Mouse (Mus musculus) erythroblast, embryonic 14.5 days (primary cell): ENCODE data around the gene Ccr4. TPM values are rescaled to one million over a fixed set of nuclear protein-coding genes. Genes with fewer than 3 reads are reported as not detected.

Experiments used
- H3K27me3 ChIP-seq: 2 replicates; pipeline ENCODE4 v1.6.1; 2012; ENCODE audit warnings: inconsistent platforms; ENCODE audit not compliant: control insufficient read depth
- H3K36me3 ChIP-seq: 2 replicates; pipeline ENCODE4 v1.6.1; 2012; ENCODE audit warnings: mild to moderate bottlenecking, inconsistent platforms; ENCODE audit not compliant: control insufficient read depth
- H3K4me1 ChIP-seq: 2 replicates; pipeline ENCODE4 v1.6.1; 2012; ENCODE audit warnings: inconsistent platforms; ENCODE audit not compliant: control insufficient read depth
- H3K4me3 ChIP-seq: replicated peaks from 2 replicates; pipeline ENCODE3; 2012; ENCODE audit warnings: moderate library complexity, mild to moderate bottlenecking, inconsistent platforms
- H3K9me3 ChIP-seq: 2 replicates; pipeline ENCODE4 v1.6.1; 2012; ENCODE audit warnings: low read length, inconsistent platforms, mixed read lengths; ENCODE audit not compliant: control insufficient read depth
- GATA1 ChIP-seq: IDR thresholded peaks from 2 replicates; pipeline ENCODE4 v1.6.1; 2012; ENCODE audit warnings: low read length, inconsistent platforms, mixed read lengths
- TAL1 ChIP-seq: IDR thresholded peaks from 3 replicates; pipeline ENCODE4 v1.6.1; 2012; ENCODE audit warnings: low read length, inconsistent platforms, mixed read lengths
- polyA plus RNA-seq: library from polyadenylated mRNA; stranded (reverse); fragments of >175 nt; gene quantifications from 2 replicates; pipeline ENCODE4 v1.2.3, GENCODE M21; 2012

The Ccr4 gene
- polyA plus RNA-seq, 1 experiment = not detected

DNA sequence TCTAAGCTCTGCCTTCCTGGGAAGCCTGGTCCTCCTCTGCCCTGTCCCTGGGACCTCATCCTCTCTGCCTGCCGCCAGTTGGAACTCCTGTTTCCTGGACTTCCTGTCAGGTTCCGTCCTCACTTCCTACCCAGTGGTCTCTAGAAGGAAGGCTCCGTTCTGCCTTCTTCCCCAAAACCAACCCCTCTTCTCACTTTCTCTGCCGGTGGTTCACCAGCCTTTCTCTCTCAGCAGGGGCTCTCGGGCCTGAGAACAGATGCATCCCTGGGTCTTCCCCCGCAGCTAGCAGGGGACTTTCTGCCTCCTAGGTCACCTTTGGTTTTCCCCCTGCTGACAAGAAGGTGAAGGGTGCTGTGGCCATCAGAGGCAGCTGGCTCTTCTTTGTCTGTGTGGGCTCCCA, 39.3 kb downstream of the Ccr4 start:
- TF ChIP-seq TAL1 (no peak), GATA1 (no peak)
- Histone ChIP-seq H3K27me3 (no peaks in the 10 kb centered on the region), H3K9me3 (no peaks in the 10 kb centered on the region), H3K4me1 (peaks cover 28% of the 10 kb centered on the region), H3K36me3 (peaks cover 2% of the 10 kb centered on the region; the same call in 1 of the 2 replicates), H3K4me3 (no peak overlapping the region)

DNA sequence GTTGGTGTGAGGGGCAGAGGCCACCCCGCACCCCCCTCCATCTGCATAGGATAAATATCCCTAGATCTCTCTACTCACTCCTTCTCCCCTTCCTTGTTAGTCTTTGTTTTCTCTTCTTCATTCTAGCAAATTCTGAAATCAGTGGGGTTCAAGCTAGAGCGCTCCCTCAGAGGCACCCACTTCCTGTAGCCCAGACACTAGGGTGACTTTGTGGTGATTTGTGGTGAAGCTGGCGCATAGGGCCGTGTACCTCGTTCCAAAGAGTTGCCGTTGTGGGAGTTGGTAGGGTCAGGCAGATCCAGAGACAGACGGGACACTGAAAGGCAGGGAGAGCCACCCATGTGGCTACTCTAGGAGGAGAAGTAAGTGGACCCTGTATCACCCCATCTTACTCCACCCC, 42.1 kb downstream of the Ccr4 start:
- Histone ChIP-seq H3K4me3 (no peak overlapping the region), H3K9me3 (no peaks in the 10 kb centered on the region), H3K27me3 (no peaks in the 10 kb centered on the region), H3K4me1 (peaks cover 15% of the 10 kb centered on the region), H3K36me3 (peaks cover 2% of the 10 kb centered on the region; the same call in 1 of the 2 replicates)
- TF ChIP-seq TAL1 = no peak
- no peak for TF ChIP-seq GATA1

DNA sequence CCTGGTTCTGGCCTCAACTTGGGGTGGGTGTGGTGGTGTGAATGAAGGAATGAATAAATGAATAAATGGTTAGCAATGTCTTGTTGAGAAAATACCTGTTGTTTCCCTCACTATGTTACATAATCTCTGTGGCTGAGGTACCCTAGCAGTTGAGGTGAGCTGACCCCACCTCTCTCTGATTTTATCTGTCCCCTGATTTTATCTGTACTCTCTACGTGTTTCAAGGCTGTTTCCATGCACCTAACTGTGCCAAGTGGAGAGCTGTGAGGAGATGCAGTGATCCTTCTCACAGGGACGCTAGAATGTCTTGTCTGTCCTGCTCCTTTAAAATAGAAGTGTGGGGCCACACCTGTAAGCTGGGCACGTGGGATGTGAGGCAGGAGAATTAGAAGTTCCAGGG, 46.3 kb downstream of the Ccr4 start:
- Histone ChIP-seq H3K27me3 (no peaks in the 10 kb centered on the region), H3K36me3 (no peaks in the 10 kb centered on the region; the same call in 1 of the 2 replicates), H3K4me3 (no peak overlapping the region), H3K9me3 (no peaks in the 10 kb centered on the region), H3K4me1 (no peaks in the 10 kb centered on the region)
- TF ChIP-seq GATA1 (no peak), TAL1 (no peak)

DNA sequence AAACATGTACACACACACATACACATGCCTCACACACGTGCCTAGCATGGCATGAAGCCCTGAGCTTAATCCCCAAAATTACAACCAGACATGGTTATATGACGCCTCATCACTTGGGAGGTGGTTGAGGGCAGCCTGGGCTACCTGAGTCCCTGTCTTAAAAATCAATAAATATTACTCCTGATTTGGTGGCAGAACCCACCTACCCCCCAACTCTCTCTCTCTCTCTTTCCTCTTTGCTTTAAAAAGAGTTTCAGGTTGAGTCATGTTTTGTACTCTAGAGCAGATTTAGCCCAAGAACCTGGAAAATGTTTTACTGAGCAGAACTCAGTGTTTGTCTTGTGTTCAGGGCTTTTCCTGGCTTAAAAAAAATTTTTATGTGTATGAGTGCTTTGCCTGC, 49.3 kb downstream of the Ccr4 start:
- Histone ChIP-seq H3K9me3 (no peaks in the 10 kb centered on the region), H3K27me3 (no peaks in the 10 kb centered on the region), H3K4me1 (no peaks in the 10 kb centered on the region), H3K36me3 (no peaks in the 10 kb centered on the region; the same call in 1 of the 2 replicates), H3K4me3 (no peak overlapping the region)
- no peak for TF ChIP-seq TAL1
- TF ChIP-seq GATA1 = no peak

DNA sequence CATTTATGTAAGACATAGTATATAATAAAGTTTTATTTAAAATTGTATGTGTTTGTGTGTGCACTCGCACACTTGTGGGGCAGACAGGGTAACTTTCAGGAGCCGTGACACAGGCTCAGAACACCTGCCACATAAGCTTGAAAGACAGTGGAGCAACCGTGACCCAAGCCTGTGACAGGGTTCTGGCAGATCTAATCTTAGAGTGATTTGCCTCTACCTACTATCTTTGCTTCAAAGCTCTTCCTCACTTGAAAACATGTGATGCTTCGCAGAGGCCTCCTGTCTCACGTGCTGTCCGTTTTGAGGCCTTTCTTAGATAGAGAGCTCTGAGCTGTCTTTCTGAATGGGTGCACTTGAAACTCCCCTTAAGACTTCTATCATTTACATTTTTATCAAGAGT, 52.3 kb downstream of the Ccr4 start:
- H3K36me3 ChIP-seq = no peaks in the 10 kb centered on the region

DNA sequence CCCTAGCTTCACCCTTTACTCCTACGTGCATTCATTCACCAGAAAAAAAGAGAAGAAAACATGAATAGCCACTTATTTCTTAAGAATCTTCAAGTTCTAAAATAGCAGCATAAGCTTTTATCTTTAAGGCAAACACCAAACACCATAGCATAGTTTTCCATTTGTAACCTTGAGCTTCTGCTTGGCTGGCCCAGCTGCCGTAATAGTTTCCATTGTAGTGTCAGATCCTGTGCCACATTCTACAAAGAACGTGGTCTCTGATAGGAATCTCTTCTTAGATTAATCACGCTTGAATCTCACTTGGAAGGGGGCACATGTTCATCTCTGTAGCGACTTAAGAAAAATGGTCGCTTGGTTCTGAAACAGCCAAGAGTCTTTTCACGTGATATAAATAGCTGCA, 53.1 kb downstream of the Ccr4 start:
- TF ChIP-seq GATA1 (no peak), TAL1 (no peak)
- H3K36me3 ChIP-seq = no peaks in the 10 kb centered on the region
- H3K27me3 ChIP-seq = no peaks in the 10 kb centered on the region
- peaks cover 10% of the 10 kb centered on the region for H3K4me1 ChIP-seq
- no peaks in the 10 kb centered on the region for H3K9me3 ChIP-seq
- no peak overlapping the region for H3K4me3 ChIP-seq

More for the DNA sequence above, 52.3 kb downstream of the Ccr4 start:
- no peak for TF ChIP-seq TAL1
- no peak for TF ChIP-seq GATA1
- no peaks in the 10 kb centered on the region for H3K27me3 ChIP-seq
- H3K9me3 ChIP-seq = no peaks in the 10 kb centered on the region
- H3K4me3 ChIP-seq = no peak overlapping the region
- H3K4me1 ChIP-seq = peaks cover 10% of the 10 kb centered on the region

DNA sequence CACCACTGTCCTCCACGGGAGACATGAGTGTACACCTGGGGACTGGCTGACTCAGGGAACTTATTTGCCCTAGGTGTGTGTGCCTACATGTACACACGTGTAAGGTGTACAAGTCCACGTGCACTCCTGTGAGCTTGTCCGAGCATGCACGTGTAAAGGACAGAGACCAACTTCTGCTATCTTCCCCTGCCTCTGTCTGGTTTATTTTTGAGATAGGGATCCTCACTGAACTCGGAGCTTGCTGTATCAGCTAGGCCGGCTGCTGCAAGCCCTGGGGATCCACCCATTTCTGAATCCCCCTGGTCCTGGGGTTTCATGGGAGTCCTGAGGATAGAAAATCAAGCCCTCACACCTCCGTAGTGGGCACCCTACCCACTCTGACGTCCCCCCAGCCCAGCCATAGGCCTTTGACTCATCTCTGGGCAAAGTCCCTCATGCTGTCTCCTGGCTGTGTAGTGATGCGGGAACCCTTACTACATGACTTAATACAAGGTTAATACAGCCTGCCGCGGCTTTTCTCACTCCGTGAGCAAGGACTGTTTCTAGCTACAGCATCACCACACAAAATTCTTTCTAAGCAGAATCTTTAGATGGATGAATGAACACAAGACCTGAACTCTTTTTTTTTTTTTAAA, 55.5 kb downstream of the Ccr4 start:
- Histone ChIP-seq H3K27me3 (no peaks in the 10 kb centered on the region), H3K4me3 (no peak overlapping the region), H3K9me3 (no peaks in the 10 kb centered on the region), H3K36me3 (no peaks in the 10 kb centered on the region), H3K4me1 (peaks cover 10% of the 10 kb centered on the region)
- TF ChIP-seq GATA1 (no peak), TAL1 (no peak)

DNA sequence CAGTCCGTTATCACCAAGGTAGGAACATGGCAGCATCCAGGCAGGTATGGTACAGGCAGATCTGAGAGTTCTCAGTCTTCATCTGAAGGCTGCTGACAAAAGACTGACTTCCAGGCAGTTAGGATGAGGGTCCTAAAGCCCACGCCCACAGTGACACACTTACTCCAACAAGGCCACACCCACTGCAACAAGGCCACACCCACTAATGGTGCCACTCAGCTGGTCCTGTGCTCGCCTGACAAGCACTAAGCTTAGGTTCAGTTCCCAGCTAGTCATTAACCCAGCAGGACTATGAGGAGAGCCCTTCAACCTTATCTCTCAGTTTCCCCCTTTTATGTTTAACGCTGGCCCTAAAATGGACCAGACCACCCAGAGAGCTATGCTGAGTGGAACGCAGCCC, 56.0 kb downstream of the Ccr4 start:
- H3K36me3 ChIP-seq = no peaks in the 10 kb centered on the region
- no peaks in the 10 kb centered on the region for H3K9me3 ChIP-seq
- no peaks in the 10 kb centered on the region for H3K27me3 ChIP-seq
- no peak overlapping the region for H3K4me3 ChIP-seq
- peaks cover 10% of the 10 kb centered on the region for H3K4me1 ChIP-seq
- TF ChIP-seq TAL1 (no peak), GATA1 (no peak)

DNA sequence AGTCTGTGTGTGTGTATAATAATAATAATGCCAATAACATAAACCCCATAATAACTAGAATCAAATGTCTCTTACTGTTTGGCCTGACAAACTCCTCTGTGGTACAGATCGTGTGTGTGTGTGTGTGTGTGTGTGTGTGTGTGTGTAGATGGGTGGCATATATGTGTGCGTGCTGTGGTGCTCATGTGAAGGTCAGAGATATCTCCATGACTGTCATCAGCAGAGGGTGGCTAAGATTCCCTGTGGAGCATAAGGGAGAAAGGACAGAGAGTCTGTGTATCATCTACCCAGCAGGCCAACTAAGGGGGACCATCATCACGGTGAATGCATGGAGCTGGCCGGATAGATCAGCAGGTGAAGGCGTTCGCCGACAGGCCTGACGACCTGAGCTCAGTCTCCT, 57.8 kb downstream of the Ccr4 start:
- TF ChIP-seq GATA1 (no peak), TAL1 (no peak)
- Histone ChIP-seq H3K9me3 (no peaks in the 10 kb centered on the region), H3K36me3 (no peaks in the 10 kb centered on the region), H3K27me3 (no peaks in the 10 kb centered on the region), H3K4me3 (no peak overlapping the region), H3K4me1 (peaks cover 10% of the 10 kb centered on the region)

DNA sequence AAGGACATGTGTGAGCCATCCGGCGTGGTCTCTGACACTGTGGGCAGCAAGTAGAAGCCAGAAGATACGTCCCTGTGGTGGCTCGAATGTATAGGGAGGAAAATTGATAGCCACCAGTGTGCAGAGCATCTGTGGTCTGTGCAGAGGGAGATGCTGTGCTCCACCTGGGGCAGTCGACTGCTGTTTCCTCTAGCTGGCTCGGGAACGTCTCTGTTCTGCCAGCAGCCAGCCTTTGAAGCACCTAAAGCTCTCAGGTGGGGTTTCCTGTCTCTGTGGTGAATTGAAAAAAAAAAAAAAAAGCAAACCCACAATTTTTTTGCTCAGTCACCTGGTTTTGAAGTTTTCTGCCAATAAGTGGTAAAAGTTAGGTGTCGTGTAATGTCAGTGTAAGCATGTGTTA, 61.4 kb downstream of the Ccr4 start:
- Histone ChIP-seq H3K36me3 (no peaks in the 10 kb centered on the region), H3K4me3 (no peak overlapping the region), H3K27me3 (no peaks in the 10 kb centered on the region), H3K4me1 (no peaks in the 10 kb centered on the region), H3K9me3 (no peaks in the 10 kb centered on the region)
- no peak for TF ChIP-seq GATA1
- TF ChIP-seq TAL1 = no peak
